Mouse (Mus musculus) midbrain, embryonic 16.5 days (tissue): Measurements from ENCODE around the gene Glp2r. TPM values are rescaled to one million over a fixed set of nuclear protein-coding genes. Genes with fewer than 3 reads are reported as not detected.

Experiments
- ATAC-seq: fragments of 200-750 bp; cut with Nextera tagmentation; 2 replicates; pipeline ENCODE4 v1.8.0; 2017; ENCODE audit warnings: moderate TSS enrichment
- H3K27ac ChIP-seq: fragments of 300-500 bp; sonication (generic); 2 replicates; pipeline ENCODE4 v1.5.1; 2014; ENCODE audit warnings: mild to moderate bottlenecking, low read length, mixed read lengths
- H3K27me3 ChIP-seq: fragments of 300-500 bp; sonication (generic); 2 replicates; pipeline ENCODE4 v1.6.1; 2014; ENCODE audit warnings: low read depth, low read length, mixed read lengths; ENCODE audit not compliant: control insufficient read depth, insufficient read depth
- H3K36me3 ChIP-seq: fragments of 300-500 bp; sonication (generic); 2 replicates; pipeline ENCODE4 v1.6.1; 2014; ENCODE audit warnings: mild to moderate bottlenecking, low read length, moderate library complexity, mixed read lengths; ENCODE audit not compliant: control insufficient read depth, insufficient read depth
- H3K4me1 ChIP-seq: fragments of 300-500 bp; sonication (generic); 2 replicates; pipeline ENCODE4 v1.6.1; 2014; ENCODE audit warnings: mild to moderate bottlenecking, low read length, mixed read lengths; ENCODE audit not compliant: control insufficient read depth, insufficient read depth
- H3K4me2 ChIP-seq: fragments of 300-500 bp; sonication (generic); 2 replicates; pipeline ENCODE4 v1.6.1; 2014; ENCODE audit warnings: mild to moderate bottlenecking, low read length, mixed read lengths
- H3K4me3 ChIP-seq: fragments of 300-500 bp; sonication (generic); 2 replicates; pipeline ENCODE4 v1.5.1; 2014; ENCODE audit warnings: low read depth, mild to moderate bottlenecking, low read length, moderate library complexity, mixed read lengths
- H3K9ac ChIP-seq: fragments of 300-500 bp; sonication (generic); 2 replicates; pipeline ENCODE4 v1.6.1; 2014; ENCODE audit warnings: low read depth, low read length, mixed read lengths
- H3K9me3 ChIP-seq: fragments of 300-500 bp; sonication (generic); replicated peaks from 2 replicates; pipeline ENCODE4 v1.6.1; 2014; ENCODE audit warnings: mild to moderate bottlenecking, low read length, mixed read lengths; ENCODE audit not compliant: control insufficient read depth, poor library complexity, severe bottlenecking
- WGBS: fragments of 180-500 bp; shearing (Covaris S2); extraction: QIAGEN DNeasy Blood & Tissue Kit; methylation state at CpG from one replicate; pipeline ENCODE4 v1.1.7; 2014; 5-methylcytosine and 5-hydroxymethylcytosine counted together
- polyA plus RNA-seq: library from polyadenylated mRNA; unstranded; fragments of >200 nt; fragmentation: Nextera tagmentation; extraction: Ambion mirVana; gene quantifications from 2 replicates; pipeline ENCODE4 v1.2.1, GENCODE M21; 2015

The Glp2r gene
- polyA plus RNA-seq: 0.15 and 0.22 TPM in 2 replicates

GRCm38 (mm10) chr11:67771053-67771452 is at the start of gene Glp2r:
TSS of gene Glp2r (minus strand) at chr11:67771153.
- Histone ChIP-seq H3K36me3 (no peaks in the 10 kb centered on the region), H3K9ac (no peak within 1 kb of the TSS), H3K4me2 (no peak within 1 kb of the TSS), H3K27me3 (no peaks in the 10 kb centered on the region), H3K4me3 (no peak within 1 kb of the TSS), H3K9me3 (no peaks in the 10 kb centered on the region), H3K27ac (no peak within 1 kb of the TSS), H3K4me1 (no peaks in the 10 kb centered on the region)
- ATAC-seq: no peak
- 83% methylated on average over 14 of the region's 14 CpGs for WGBS

- ATAC-seq: no peak
- no peak overlapping the region for H3K9ac ChIP-seq
- no peak overlapping the region for H3K27ac ChIP-seq
- no peaks in the 10 kb centered on the region for H3K4me1 ChIP-seq
- H3K27me3 ChIP-seq: no peaks in the 10 kb centered on the region
- no peak overlapping the region for H3K4me2 ChIP-seq
- H3K9me3 ChIP-seq: no peaks in the 10 kb centered on the region
- no peaks in the 10 kb centered on the region for H3K36me3 ChIP-seq
- H3K4me3 ChIP-seq: no peak overlapping the region
- 27% methylated on average over 4 of the region's 4 CpGs for WGBS
These were observed 49.3 kb upstream of the Glp2r start for GRCm38 (mm10) chr11:67820221-67820620.

- Histone ChIP-seq H3K9me3 (no peaks in the 10 kb centered on the region), H3K4me3 (no peak overlapping the region), H3K27me3 (no peaks in the 10 kb centered on the region), H3K4me1 (no peaks in the 10 kb centered on the region), H3K27ac (no peak overlapping the region), H3K9ac (peak overlapping the region; percentile 23; the same call in 1 of the 2 replicates), H3K4me2 (peak overlapping the region; percentile 45), H3K36me3 (no peaks in the 10 kb centered on the region)
- no peak for ATAC-seq
- WGBS: 15% methylated on average over 5 of the region's 5 CpGs
These were observed 48.7 kb upstream of the Glp2r start for GRCm38 (mm10) chr11:67819604-67820003.

- Histone ChIP-seq H3K36me3 (no peaks in the 10 kb centered on the region), H3K9me3 (no peaks in the 10 kb centered on the region), H3K27ac (no peak overlapping the region), H3K9ac (no peak overlapping the region), H3K4me3 (no peak overlapping the region), H3K4me2 (no peak overlapping the region), H3K4me1 (no peaks in the 10 kb centered on the region), H3K27me3 (no peaks in the 10 kb centered on the region)
- no peak for ATAC-seq
- WGBS: 86% methylated on average over 6 of the region's 6 CpGs
These were observed 40.6 kb upstream of the Glp2r start for GRCm38 (mm10) chr11:67811535-67811934.

- no peak for ATAC-seq
- Histone ChIP-seq H3K36me3 (no peaks in the 10 kb centered on the region), H3K4me2 (no peak overlapping the region), H3K4me3 (no peak overlapping the region), H3K9me3 (no peaks in the 10 kb centered on the region), H3K9ac (no peak overlapping the region), H3K4me1 (no peaks in the 10 kb centered on the region), H3K27ac (no peak overlapping the region), H3K27me3 (no peaks in the 10 kb centered on the region)
- WGBS: 76% methylated on average over 5 of the region's 5 CpGs
These were observed 37.1 kb upstream of the Glp2r start for GRCm38 (mm10) chr11:67808051-67808450.

- no peak for ATAC-seq
- Histone ChIP-seq H3K9me3 (no peaks in the 10 kb centered on the region), H3K9ac (no peak overlapping the region), H3K27me3 (no peaks in the 10 kb centered on the region), H3K27ac (no peak overlapping the region), H3K4me3 (no peak overlapping the region), H3K4me2 (no peak overlapping the region), H3K36me3 (no peaks in the 10 kb centered on the region), H3K4me1 (no peaks in the 10 kb centered on the region)
- 89% methylated on average over 11 of the region's 11 CpGs for WGBS
These were observed 36.1 kb upstream of the Glp2r start for GRCm38 (mm10) chr11:67806832-67807597.

GRCm38 (mm10) chr11:67805538-67805937 is 34.6 kb upstream of the Glp2r start:
- Histone ChIP-seq H3K4me2 (no peak overlapping the region), H3K9me3 (no peaks in the 10 kb centered on the region), H3K27ac (no peak overlapping the region), H3K27me3 (no peaks in the 10 kb centered on the region), H3K4me3 (no peak overlapping the region), H3K9ac (no peak overlapping the region), H3K4me1 (no peaks in the 10 kb centered on the region), H3K36me3 (no peaks in the 10 kb centered on the region)
- WGBS: 96% methylated on average over 1 of the region's 1 CpGs
- ATAC-seq: no peak

GRCm38 (mm10) chr11:67801169-67801568 is 30.2 kb upstream of the Glp2r start:
- Histone ChIP-seq H3K9ac (no peak overlapping the region), H3K4me3 (no peak overlapping the region), H3K9me3 (no peaks in the 10 kb centered on the region), H3K27ac (no peak overlapping the region), H3K4me2 (no peak overlapping the region), H3K36me3 (no peaks in the 10 kb centered on the region), H3K27me3 (no peaks in the 10 kb centered on the region), H3K4me1 (no peaks in the 10 kb centered on the region)
- WGBS: 86% methylated on average over 8 of the region's 8 CpGs
- no peak for ATAC-seq

GRCm38 (mm10) chr11:67800130-67800723 is 29.3 kb upstream of the Glp2r start:
- no peaks in the 10 kb centered on the region for H3K9me3 ChIP-seq
- no peak for ATAC-seq
- H3K27ac ChIP-seq: no peak overlapping the region

More at GRCm38 (mm10) chr11:67800130-67800723, 29.3 kb upstream of the Glp2r start:
- Histone ChIP-seq H3K9ac (no peak overlapping the region), H3K4me1 (no peaks in the 10 kb centered on the region), H3K36me3 (no peaks in the 10 kb centered on the region), H3K27me3 (no peaks in the 10 kb centered on the region), H3K4me3 (no peak overlapping the region), H3K4me2 (no peak overlapping the region)
